Mouse (Mus musculus) monocyte, adult 5-6 weeks (primary cell): ENCODE data around the gene Olfr1087. TPM values are rescaled to one million over a fixed set of nuclear protein-coding genes. Genes with fewer than 3 reads are reported as not detected.
"Not testable (repeated sequence)": the region's sequence is repeated elsewhere in the genome, so short reads cannot be mapped to it uniquely, and the experiment has no call there.

Experiments
- ATAC-seq: fragments of 153-309, 156-312 bp; replicated peaks from 2 replicates; pipeline ENCODE4 v1.8.0; 2017; ENCODE audit warnings: mild to moderate bottlenecking; ENCODE audit not compliant: low TSS enrichment, insufficient number of reproducible peaks, severe bottlenecking, poor library complexity, low FRiP score
- total RNA-seq: library from RNA; stranded (forward); fragments of 200-1000, 200-491, 200-594 nt; gene quantifications from 3 replicates; pipeline ENCODE4 v1.2.3, GENCODE M21; 2017

Gene Olfr1087
- not detected in 3 replicates for total RNA-seq

DNA sequence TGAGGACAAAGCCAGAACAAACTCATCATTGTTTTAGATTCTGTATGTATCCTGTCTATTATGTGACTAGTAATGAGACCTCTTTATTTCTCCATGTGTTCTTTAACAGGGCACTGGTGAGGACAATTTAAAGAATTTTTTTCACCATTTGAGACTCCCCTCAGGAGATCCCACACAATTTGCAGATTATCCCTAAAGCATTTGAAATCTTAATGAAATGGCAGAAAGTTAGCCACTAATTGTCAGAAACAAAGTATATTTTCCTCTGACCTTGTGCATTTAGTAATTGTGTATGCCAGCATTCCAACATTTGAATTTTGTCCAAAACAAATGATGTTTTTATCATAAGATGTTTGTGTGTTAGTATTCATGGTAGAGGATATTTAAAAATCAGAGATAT is at the start of gene Olfr1087:
Gene Olfr1087 (minus strand): TSS at position 101 of the 400 bp plus-strand sequence.
- ATAC-seq, result no peak

DNA sequence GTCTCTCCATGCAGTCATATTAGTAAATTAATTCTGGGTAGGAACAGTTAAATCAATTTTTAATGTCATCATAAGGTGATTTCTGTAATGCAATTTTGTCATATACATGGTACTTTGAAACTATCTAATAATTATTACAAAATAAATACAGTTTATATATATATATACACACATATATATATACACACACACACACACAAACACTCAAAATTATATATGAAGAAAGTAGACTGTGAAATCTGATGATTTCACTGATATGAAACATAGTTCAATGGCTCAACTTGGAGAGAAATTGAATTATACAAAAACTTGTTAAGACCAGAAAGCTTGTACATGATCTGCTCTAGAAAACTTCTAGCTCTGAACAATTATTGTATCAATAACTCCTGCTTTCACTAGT is 35.4 kb upstream of the Olfr1087 start, which contains the start of gene Olfr1089:
Gene Olfr1089 (minus strand): TSS at position 101 of the 400 bp plus-strand sequence.
- ATAC-seq, result no peak

DNA sequence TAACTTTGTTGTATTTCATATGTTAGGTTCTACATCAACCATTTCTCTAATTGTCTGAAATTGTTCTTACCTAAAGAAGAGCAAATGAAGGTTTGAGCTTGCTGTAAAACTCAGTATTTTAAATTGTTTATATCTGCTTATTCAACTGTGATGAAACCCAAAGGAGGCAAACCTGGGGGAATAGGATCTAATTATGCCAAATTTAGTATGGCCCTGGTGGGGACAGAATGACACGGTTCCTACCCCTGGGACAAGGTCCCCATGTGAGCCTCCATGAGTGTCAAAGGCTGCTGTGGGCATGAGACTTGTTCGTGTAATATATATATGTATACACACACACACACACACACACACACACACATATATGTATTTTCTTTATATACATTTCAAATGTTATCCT is 18.2 kb downstream of the Olfr1087 start, which contains the start of gene Olfr1086:
Gene Olfr1086 (minus strand): TSS at position 101 of the 400 bp plus-strand sequence.
- ATAC-seq, result no peak

DNA sequence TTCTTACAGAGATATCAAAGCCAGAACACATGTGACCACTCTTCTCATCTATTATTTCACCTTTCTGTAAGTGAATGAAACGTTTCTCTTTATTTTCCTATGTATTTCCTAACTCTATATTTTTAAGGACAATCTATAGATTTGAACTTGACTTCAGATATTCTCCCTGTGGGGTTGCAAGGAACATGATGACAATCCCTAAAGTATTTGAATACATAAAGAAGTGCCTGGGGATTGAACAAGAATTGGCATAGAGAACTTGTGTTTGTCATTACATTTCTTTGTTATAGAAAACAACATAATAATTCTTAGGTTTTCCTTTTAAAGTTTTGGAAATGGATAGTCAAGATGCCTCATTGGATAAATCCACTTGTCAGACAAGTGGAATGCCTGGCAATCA is 36.3 kb downstream of the Olfr1087 start, which contains the start of gene Olfr1085:
Gene Olfr1085 (minus strand): TSS at position 101 of the 400 bp plus-strand sequence.
- ATAC-seq, result no peak

DNA sequence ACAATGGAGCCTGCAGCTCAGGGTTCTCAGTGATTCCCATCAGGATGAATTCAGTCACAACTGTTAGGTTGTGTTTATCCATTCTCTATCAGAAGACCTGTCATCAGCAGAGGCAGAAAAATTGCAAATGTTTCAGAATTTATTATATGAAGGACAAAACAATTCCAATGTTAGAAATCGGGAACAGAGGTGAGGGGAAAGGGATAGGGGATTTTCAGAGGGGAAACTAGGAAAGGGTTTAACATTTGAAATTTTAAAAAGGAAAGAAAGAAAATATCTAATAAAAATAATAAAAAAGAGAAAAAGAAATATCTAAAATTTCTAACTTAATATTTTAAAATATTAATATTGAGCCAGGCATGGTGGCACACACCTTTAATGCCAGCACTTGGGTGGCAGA is 58.6 kb downstream of the Olfr1087 start, which contains the start of gene Olfr1084:
Gene Olfr1084 (minus strand): TSS at position 101 of the 400 bp plus-strand sequence.
- ATAC-seq, result not testable (repeated sequence)

Other genes starting within 250 kb of the Olfr1087 start
- gene Olfr1065, start 247.8 kb downstream of the Olfr1087 start, total RNA-seq, result not detected in 3 replicates
- not detected in 3 replicates for gene Olfr1066, start 242.1 kb downstream of the Olfr1087 start, total RNA-seq
- gene Olfr228, start 211.0 kb downstream of the Olfr1087 start, total RNA-seq, result not detected in 3 replicates
- not detected in 3 replicates for gene Olfr1076, start 189.9 kb downstream of the Olfr1087 start, total RNA-seq
- not detected in 3 replicates for gene Olfr1079, start 155.9 kb downstream of the Olfr1087 start, total RNA-seq
- not detected in 3 replicates for gene Olfr1080, start 140.2 kb downstream of the Olfr1087 start, total RNA-seq
- gene Olfr1082, start 99.4 kb downstream of the Olfr1087 start, total RNA-seq, result not detected in 3 replicates
- gene Olfr1084, start 58.7 kb downstream of the Olfr1087 start, total RNA-seq, result not detected in 3 replicates
- not detected in 3 replicates for gene Olfr1085, start 36.4 kb downstream of the Olfr1087 start, total RNA-seq
- not detected in 3 replicates for gene Olfr1086, start 18.3 kb downstream of the Olfr1087 start, total RNA-seq
- gene Olfr1089, start 35.3 kb upstream of the Olfr1087 start, total RNA-seq, result not detected in 3 replicates
- gene Olfr1090, start 60.6 kb upstream of the Olfr1087 start, total RNA-seq, result not detected in 3 replicates
- not detected in 3 replicates for gene Olfr1093, start 84.1 kb upstream of the Olfr1087 start, total RNA-seq
- not detected in 3 replicates for gene Olfr141, start 111.6 kb upstream of the Olfr1087 start, total RNA-seq
- not detected in 3 replicates for gene Olfr1094, start 126.3 kb upstream of the Olfr1087 start, total RNA-seq
- gene Olfr1095, start 153.3 kb upstream of the Olfr1087 start, total RNA-seq, result not detected in 3 replicates
- gene Gm13723, start 176.4 kb upstream of the Olfr1087 start, total RNA-seq, result not detected in 3 replicates
- gene Olfr1097, start 193.8 kb upstream of the Olfr1087 start, total RNA-seq, result not detected in 3 replicates
- not detected in 3 replicates for gene Olfr1098, start 226.2 kb upstream of the Olfr1087 start, total RNA-seq